Mouse (Mus musculus) liver, embryonic 14.5 days (tissue): ENCODE results near the gene Aurkc. TPM values are rescaled to one million over a fixed set of nuclear protein-coding genes. Genes with fewer than 3 reads are reported as not detected.
"Not testable (repeated sequence)": the region's sequence is repeated elsewhere in the genome, so short reads cannot be mapped to it uniquely, and the experiment has no call there.

Source experiments
- ATAC-seq: fragments of 200-750 bp; cut with Nextera tagmentation; 2 replicates; pipeline ENCODE4 v1.8.0; 2017; ENCODE audit warnings: moderate number of reproducible peaks, mild to moderate bottlenecking, moderate library complexity; ENCODE audit not compliant: insufficient read depth
- DNase-seq, 3 experiments: peaks; one replicate each; pipeline ENCODE4 v3.0.0-alpha.2; 2012 to 2013; ENCODE audit warnings: low read depth in 3 of 3, low spot score in 3 of 3
- H3K27ac ChIP-seq: fragments of 300-500 bp; sonication (generic); 2 replicates; pipeline ENCODE4 v1.5.1; 2014; ENCODE audit warnings: moderate library complexity, mild to moderate bottlenecking, control low read depth, inconsistent platforms
- H3K27me3 ChIP-seq: fragments of 300-500 bp; sonication (generic); 2 replicates; pipeline ENCODE4 v1.6.1; 2014; ENCODE audit warnings: mild to moderate bottlenecking, low read length, moderate library complexity; ENCODE audit not compliant: control insufficient read depth, insufficient read depth
- H3K36me3 ChIP-seq: fragments of 300-500 bp; sonication (generic); replicated peaks from 2 replicates; pipeline ENCODE4 v1.6.1; 2014; ENCODE audit warnings: low read depth; ENCODE audit not compliant: control insufficient read depth, insufficient read depth
- H3K4me1 ChIP-seq, 2 experiments: fragments of 200-500 bp in 1 of 2; fragments of 300-500 bp in 1 of 2; sonication (generic) in 1 of 2; replicated peaks; 2 replicates each; pipeline ENCODE4 v1.6.1; 2012 to 2014; ENCODE audit warnings: antibody characterized with exemption in 1 of 2, inconsistent platforms in 1 of 2, low read length in 1 of 2; ENCODE audit not compliant: control insufficient read depth in 2 of 2, insufficient read depth in 2 of 2
- H3K4me2 ChIP-seq: fragments of 300-500 bp; sonication (generic); 2 replicates; pipeline ENCODE4 v1.6.1; 2014; ENCODE audit warnings: low read depth, mild to moderate bottlenecking, control low read depth, moderate library complexity
- H3K4me3 ChIP-seq, 2 experiments: fragments of 200-500 bp in 1 of 2; fragments of 300-500 bp in 1 of 2; sonication (generic) in 1 of 2; 2 replicates each; pipeline ENCODE4 v1.5.1; 2012 to 2014; ENCODE audit warnings: low read depth in 2 of 2, low read length in 2 of 2, mild to moderate bottlenecking in 2 of 2, control low read depth in 1 of 2, inconsistent platforms in 1 of 2, moderate library complexity in 1 of 2; ENCODE audit not compliant: insufficient read depth in 1 of 2
- H3K9ac ChIP-seq: fragments of 300-500 bp; sonication (generic); replicated peaks from 2 replicates; pipeline ENCODE4 v1.6.1; 2014; ENCODE audit warnings: mild to moderate bottlenecking, control low read depth, moderate library complexity
- H3K9me3 ChIP-seq: fragments of 300-500 bp; sonication (generic); 2 replicates; pipeline ENCODE4 v1.6.1; 2016; ENCODE audit warnings: low read length, mixed read lengths; ENCODE audit not compliant: control insufficient read depth
- CTCF ChIP-seq: IDR thresholded peaks from 2 replicates; pipeline ENCODE4 v1.5.1; 2016; ENCODE audit warnings: antibody characterized with exemption, low read depth, control low read depth
- EP300 ChIP-seq: IDR thresholded peaks from 2 replicates; pipeline ENCODE4 v1.6.1; 2016; ENCODE audit warnings: antibody characterized with exemption, low read depth
- WGBS: fragments of 180-500 bp; shearing (Covaris S2); extraction: QIAGEN DNeasy Blood & Tissue Kit; methylation state at CpG from one replicate; pipeline ENCODE4 v1.1.7; 2014; ENCODE audit not compliant: insufficient replicate concordance; 5-methylcytosine and 5-hydroxymethylcytosine counted together
- polyA plus RNA-seq, 2 experiments: library from polyadenylated mRNA; depleted of rRNA in 1 of 2; stranded (reverse) in 1 of 2; unstranded in 1 of 2; fragments of >200 nt; fragmentation: Nextera tagmentation in 1 of 2; extraction: Ambion mirVana in 1 of 2; gene quantifications; 2 replicates each; pipeline versions ENCODE4 v1.2.1 to v1.2.3; 2012 to 2014

The Aurkc gene
- polyA plus RNA-seq (2012; rRNA removed) (0.03 TPM in 1 of 2 replicates, not detected in the other), polyA plus RNA-seq (2014; fragmentation: Nextera tagmentation; extraction: Ambion mirVana) (not detected in 2 replicates)

- H3K27me3 ChIP-seq, H3K9me3 ChIP-seq, H3K9ac ChIP-seq, H3K4me3 ChIP-seq, H3K4me1 ChIP-seq, H3K36me3 ChIP-seq, H3K4me2 ChIP-seq, DNase-seq, H3K27ac ChIP-seq, ATAC-seq: not testable (repeated sequence)
- WGBS: 60% methylated on average over 11 of the region's 11 CpGs
These were observed at the start of gene Aurkc for GRCm38 (mm10) chr7:6995251-6995650. Gene Aurkc, plus strand, starts transcription at chr7:6995300.

- WGBS: 75% methylated on average over 18 of the region's 20 CpGs
- not testable (repeated sequence) for H3K4me3 ChIP-seq, H3K4me2 ChIP-seq, H3K9me3 ChIP-seq, H3K4me1 ChIP-seq, H3K27ac ChIP-seq, ATAC-seq, H3K36me3 ChIP-seq, DNase-seq, H3K27me3 ChIP-seq, H3K9ac ChIP-seq
These were observed 47.0 kb upstream of the Aurkc start for GRCm38 (mm10) chr7:6948061-6948460.

GRCm38 (mm10) chr7:6956576-6956975, 38.5 kb upstream of the Aurkc start:
- no peak for ATAC-seq
- TF ChIP-seq EP300: no peak
- TF ChIP-seq CTCF: no peak
- Histone ChIP-seq H3K4me2 (no peak overlapping the region), H3K4me1 (no peaks in the 10 kb centered on the region), H3K4me3 (no peak overlapping the region), H3K27me3 (no peaks in the 10 kb centered on the region), H3K27ac (no peak overlapping the region), H3K36me3 (no peaks in the 10 kb centered on the region), H3K9ac (no peak overlapping the region), H3K9me3 (no peaks in the 10 kb centered on the region)
- WGBS: 70% methylated on average over 4 of the region's 4 CpGs
- no peak for DNase-seq

- DNase-seq: no peak
- 54% methylated on average over 1 of the region's 1 CpGs for WGBS
- TF ChIP-seq EP300 (no peak), CTCF (no peak)
These were observed 36.5 kb upstream of the Aurkc start for GRCm38 (mm10) chr7:6958574-6958973.

GRCm38 (mm10) chr7:6973566-6973965, 21.5 kb upstream of the Aurkc start:
- H3K9me3 ChIP-seq: no peaks in the 10 kb centered on the region
- no peak overlapping the region for H3K27ac ChIP-seq
- no peaks in the 10 kb centered on the region for H3K27me3 ChIP-seq
- H3K9ac ChIP-seq: no peak overlapping the region
- no peaks in the 10 kb centered on the region for H3K36me3 ChIP-seq
- DNase-seq: no peak
- WGBS: 64% methylated on average over 1 of the region's 1 CpGs
- no peak for ATAC-seq
- H3K4me3 ChIP-seq: no peak overlapping the region
- no peak for TF ChIP-seq CTCF
- no peak for TF ChIP-seq EP300
- H3K4me2 ChIP-seq: no peak overlapping the region
- H3K4me1 ChIP-seq: no peaks in the 10 kb centered on the region

More at GRCm38 (mm10) chr7:6958574-6958973, 36.5 kb upstream of the Aurkc start:
- Histone ChIP-seq H3K27me3 (no peaks in the 10 kb centered on the region), H3K4me3 (no peak overlapping the region), H3K27ac (no peak overlapping the region), H3K4me2 (no peak overlapping the region), H3K36me3 (no peaks in the 10 kb centered on the region), H3K4me1 (no peaks in the 10 kb centered on the region), H3K9me3 (no peaks in the 10 kb centered on the region), H3K9ac (no peak overlapping the region)
- no peak for ATAC-seq

GRCm38 (mm10) chr7:6976890-6977289, 18.2 kb upstream of the Aurkc start:
- no peak overlapping the region for H3K4me2 ChIP-seq
- no peaks in the 10 kb centered on the region for H3K9me3 ChIP-seq
- DNase-seq (no peak), ATAC-seq (no peak)
- 76% methylated on average over 19 of the region's 19 CpGs for WGBS
- H3K4me3 ChIP-seq: no peak overlapping the region
- TF ChIP-seq EP300 (no peak), CTCF (no peak)
- no peak overlapping the region for H3K27ac ChIP-seq
- no peaks in the 10 kb centered on the region for H3K4me1 ChIP-seq
- H3K9ac ChIP-seq: no peak overlapping the region
- no peaks in the 10 kb centered on the region for H3K27me3 ChIP-seq
- H3K36me3 ChIP-seq: no peaks in the 10 kb centered on the region

- not testable (repeated sequence) for H3K9me3 ChIP-seq, H3K4me2 ChIP-seq, H3K4me3 ChIP-seq, DNase-seq, H3K27me3 ChIP-seq, H3K9ac ChIP-seq, H3K4me1 ChIP-seq, ATAC-seq, H3K36me3 ChIP-seq, H3K27ac ChIP-seq
- 37% methylated on average over 3 of the region's 3 CpGs for WGBS
These were observed 3.8 kb downstream of the Aurkc start for GRCm38 (mm10) chr7:6998914-6999313.

GRCm38 (mm10) chr7:7005441-7005840, 10.3 kb downstream of the Aurkc start:
- H3K9me3 ChIP-seq, H3K9ac ChIP-seq, DNase-seq, H3K27me3 ChIP-seq, H3K4me2 ChIP-seq, H3K4me1 ChIP-seq, ATAC-seq, H3K4me3 ChIP-seq, H3K36me3 ChIP-seq, H3K27ac ChIP-seq: not testable (repeated sequence)
- 50% methylated on average over 5 of the region's 5 CpGs for WGBS
